Mouse (Mus musculus) lung, postnatal 0 days (tissue): ENCODE results near the gene Tmem100. TPM values are rescaled to one million over a fixed set of nuclear protein-coding genes. Genes with fewer than 3 reads are reported as not detected.

Experiments used
- ATAC-seq: fragments of 200-750 bp; cut with Nextera tagmentation; 2 replicates; pipeline ENCODE4 v1.8.0; 2017; ENCODE audit warnings: moderate library complexity
- DNase-seq: peaks from one replicate; pipeline ENCODE4 v3.0.0-alpha.2; 2016; ENCODE audit warnings: low spot score
- H3K27ac ChIP-seq: fragments of 300-500 bp; sonication (generic); 2 replicates; pipeline ENCODE4 v1.5.1; 2014; ENCODE audit warnings: antibody characterized with exemption, mild to moderate bottlenecking, low read length, mixed read lengths
- H3K27me3 ChIP-seq: fragments of 300-500 bp; sonication (generic); replicated peaks from 2 replicates; pipeline ENCODE4 v1.6.1; 2014; ENCODE audit warnings: low read length, mixed read lengths; ENCODE audit not compliant: insufficient read depth
- H3K36me3 ChIP-seq: fragments of 300-500 bp; sonication (generic); 2 replicates; pipeline ENCODE4 v1.6.1; 2014; ENCODE audit warnings: low read length, mixed read lengths; ENCODE audit not compliant: insufficient read depth
- H3K4me1 ChIP-seq: fragments of 300-500 bp; sonication (generic); 2 replicates; pipeline ENCODE4 v1.6.1; 2014; ENCODE audit warnings: antibody characterized with exemption, low read depth, low read length, mixed read lengths; ENCODE audit not compliant: insufficient read depth
- H3K4me2 ChIP-seq: fragments of 300-500 bp; sonication (generic); replicated peaks from 2 replicates; pipeline ENCODE4 v1.6.1; 2014; ENCODE audit warnings: low read depth, mild to moderate bottlenecking, low read length, moderate library complexity, mixed read lengths
- H3K4me3 ChIP-seq: fragments of 300-500 bp; sonication (generic); 2 replicates; pipeline ENCODE4 v1.5.1; 2014; ENCODE audit warnings: low read depth, low read length
- H3K9ac ChIP-seq: fragments of 300-500 bp; sonication (generic); replicated peaks from 2 replicates; pipeline ENCODE4 v1.6.1; 2014; ENCODE audit warnings: low read depth, mild to moderate bottlenecking
- H3K9me3 ChIP-seq: fragments of 300-500 bp; sonication (generic); 2 replicates; pipeline ENCODE4 v1.6.1; 2016; ENCODE audit warnings: low read length, mixed read lengths
- CTCF ChIP-seq: IDR thresholded peaks from 2 replicates; pipeline ENCODE4 v1.5.1; 2016; ENCODE audit warnings: antibody characterized with exemption, mild to moderate bottlenecking
- EP300 ChIP-seq: IDR thresholded peaks from 2 replicates; pipeline ENCODE4 v1.6.1; 2016; ENCODE audit warnings: antibody characterized with exemption, mild to moderate bottlenecking, control low read depth
- WGBS: fragments of 180-500 bp; shearing (Covaris S2); extraction: QIAGEN DNeasy Blood & Tissue Kit; methylation state at CpG from one replicate; pipeline ENCODE4 v1.1.7; 2014; 5-methylcytosine and 5-hydroxymethylcytosine counted together
- polyA plus RNA-seq: library from polyadenylated mRNA; unstranded; fragments of >200 nt; fragmentation: Nextera tagmentation; extraction: Ambion mirVana; gene quantifications from 2 replicates; pipeline ENCODE4 v1.2.1, GENCODE M21; 2015

Tmem100 gene
- polyA plus RNA-seq, 1 experiment from 2014 or later = 283 TPM

- H3K9ac ChIP-seq = no peak overlapping the region
- H3K9me3 ChIP-seq = no peaks in the 10 kb centered on the region
- H3K4me1 ChIP-seq = peaks cover 6% of the 10 kb centered on the region
- H3K36me3 ChIP-seq = no peaks in the 10 kb centered on the region
- ATAC-seq (no peak), DNase-seq (no peak)
- H3K27ac ChIP-seq = no peak overlapping the region
- no peak overlapping the region for H3K4me3 ChIP-seq
- TF ChIP-seq EP300 = no peak
- TF ChIP-seq CTCF = no peak
- no peaks in the 10 kb centered on the region for H3K27me3 ChIP-seq
- no peak overlapping the region for H3K4me2 ChIP-seq
- WGBS = 58% methylated on average over 7 of the region's 7 CpGs
These were observed 2.9 kb upstream of the Tmem100 start for GRCm38 (mm10) chr11:90027216-90027615.

DNA sequence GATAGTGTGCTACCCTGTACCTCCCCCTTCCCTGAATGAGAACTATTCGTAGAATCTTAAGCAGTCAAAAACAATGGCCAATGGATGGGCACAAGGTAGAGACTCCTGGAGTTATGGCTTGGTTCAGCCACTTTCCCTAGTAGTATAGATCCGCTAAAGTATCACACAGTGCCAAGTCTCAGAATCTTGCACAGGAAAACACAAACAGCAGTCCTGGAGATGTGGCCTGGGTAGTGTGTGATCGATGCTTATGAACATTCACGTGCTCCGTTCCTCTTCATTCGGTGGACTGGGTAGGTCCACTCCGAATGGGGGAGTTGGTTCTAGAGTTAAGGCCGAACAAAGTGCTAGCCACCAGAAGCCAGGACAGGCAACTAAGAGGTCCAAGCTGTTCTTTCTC is 1.4 kb upstream of the Tmem100 start:
- Histone ChIP-seq H3K9ac (no peak overlapping the region), H3K4me1 (peaks cover 6% of the 10 kb centered on the region), H3K36me3 (no peaks in the 10 kb centered on the region), H3K4me3 (no peak overlapping the region), H3K4me2 (no peak overlapping the region), H3K27ac (no peak overlapping the region), H3K9me3 (no peaks in the 10 kb centered on the region), H3K27me3 (no peaks in the 10 kb centered on the region)
- ATAC-seq (no peak), DNase-seq (no peak)
- WGBS = 85% methylated on average over 8 of the region's 8 CpGs
- TF ChIP-seq EP300 (no peak), CTCF (no peak)

GRCm38 (mm10) chr11:90029354-90029753 is 794 bp upstream of the Tmem100 start:
- peaks cover 6% of the 10 kb centered on the region for H3K4me1 ChIP-seq
- peak overlapping the region; percentile 41; the same call in 1 of the 2 replicates for H3K4me3 ChIP-seq
- ATAC-seq (peak; percentile 59), DNase-seq (peak; percentile 88)
- no peaks in the 10 kb centered on the region for H3K27me3 ChIP-seq
- whole genome bisulfite sequencing = 14% methylated on average over 10 of the region's 10 CpGs
- H3K27ac ChIP-seq = 0 out of 2 replicates have a peak overlapping the region, but pooled peaks have one; percentile 20
- H3K36me3 ChIP-seq = no peaks in the 10 kb centered on the region
- TF ChIP-seq EP300 (no peak), CTCF (no peak)
- H3K4me2 ChIP-seq = peak overlapping the region; percentile 57
- no peak overlapping the region for H3K9ac ChIP-seq
- no peaks in the 10 kb centered on the region for H3K9me3 ChIP-seq

- Histone ChIP-seq H3K27ac (peak overlapping the region; percentile 34), H3K4me2 (peak overlapping the region; percentile 57), H3K4me1 (peaks cover 6% of the 10 kb centered on the region), H3K36me3 (no peaks in the 10 kb centered on the region), H3K9me3 (no peaks in the 10 kb centered on the region), H3K27me3 (no peaks in the 10 kb centered on the region), H3K9ac (peak overlapping the region; percentile 39), H3K4me3 (peak overlapping the region; percentile 41)
- under 1% methylated on average over 15 of the region's 15 CpGs for WGBS
- ATAC-seq (peak; percentile 56; the same call in 1 of the 2 replicates), DNase-seq (peak; percentile 85)
- TF ChIP-seq EP300 (no peak), CTCF (no peak)
These were observed 409 bp downstream of the Tmem100 start for GRCm38 (mm10) chr11:90030557-90030956.

DNA sequence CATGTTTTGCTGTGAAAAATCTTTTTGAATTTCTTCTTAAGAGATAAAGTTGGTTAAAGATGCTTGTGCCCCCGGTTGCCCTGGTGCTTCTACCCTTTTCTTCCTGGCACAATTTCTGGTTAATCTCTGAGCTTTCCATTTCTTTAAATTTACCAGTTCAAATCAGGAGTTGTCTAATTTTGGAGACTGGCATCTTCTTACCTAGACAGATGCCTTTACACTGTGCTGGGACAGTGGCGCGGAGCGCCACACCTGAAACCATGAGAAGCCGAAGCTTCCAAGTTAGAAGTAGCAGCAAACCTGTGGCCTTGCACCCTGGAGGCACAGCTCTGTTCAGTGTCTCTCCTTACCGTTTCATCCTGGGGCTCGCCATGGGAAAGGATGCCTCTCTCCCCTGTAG is 928 bp downstream of the Tmem100 start:
- TF ChIP-seq EP300 (no peak), CTCF (no peak)
- peaks cover 6% of the 10 kb centered on the region; the same call in 1 of the 2 replicates for H3K4me1 ChIP-seq
- no peak for ATAC-seq
- H3K9ac ChIP-seq = peak overlapping the region; percentile 39
- no peaks in the 10 kb centered on the region for H3K27me3 ChIP-seq
- no peaks in the 10 kb centered on the region for H3K9me3 ChIP-seq
- H3K36me3 ChIP-seq = no peaks in the 10 kb centered on the region
- peak overlapping the region; percentile 57 for H3K4me2 ChIP-seq
- 31% methylated on average over 7 of the region's 7 CpGs for WGBS
- DNase-seq = no peak
- H3K4me3 ChIP-seq = peak overlapping the region; percentile 41
- peak overlapping the region; percentile 34 for H3K27ac ChIP-seq

DNA sequence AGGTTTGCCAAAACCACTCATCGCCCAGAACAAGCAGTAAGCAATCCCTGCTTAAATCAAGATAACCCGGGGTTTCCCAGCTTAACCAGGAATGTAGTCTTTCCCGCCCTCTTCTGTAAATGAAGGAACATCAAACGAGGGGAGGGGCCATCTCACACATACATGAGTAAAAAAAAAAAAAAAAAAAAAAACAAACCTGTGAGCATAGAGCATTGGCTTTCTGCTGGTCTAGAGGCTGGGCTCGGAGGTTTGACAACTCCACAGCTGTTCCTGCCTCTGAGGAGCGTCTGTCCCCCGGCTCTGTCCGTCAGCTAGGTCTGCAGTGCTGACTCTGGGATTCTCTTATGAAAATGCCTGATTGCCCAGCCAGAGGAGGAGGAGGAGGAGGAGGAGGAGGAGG is 2.7 kb downstream of the Tmem100 start:
- WGBS = 11% methylated on average over 8 of the region's 8 CpGs
- Histone ChIP-seq H3K4me1 (peaks cover 6% of the 10 kb centered on the region; the same call in 1 of the 2 replicates), H3K27ac (peak overlapping the region; percentile 34), H3K4me2 (peak overlapping the region; percentile 57), H3K9ac (peak overlapping the region; percentile 39), H3K27me3 (no peaks in the 10 kb centered on the region), H3K36me3 (no peaks in the 10 kb centered on the region), H3K9me3 (no peaks in the 10 kb centered on the region), H3K4me3 (peak overlapping the region; percentile 41)
- ATAC-seq (peak; percentile 36), DNase-seq (peak; percentile 66)
- TF ChIP-seq EP300 = peak; percentile 38; the same call in 1 of the 2 replicates
- no peak for TF ChIP-seq CTCF

- TF ChIP-seq CTCF (0 out of 2 replicates have a peak, but pooled peaks have one; percentile 2), EP300 (no peak)
- Histone ChIP-seq H3K4me2 (peak overlapping the region; percentile 57), H3K9ac (peak overlapping the region; percentile 39), H3K27ac (peak overlapping the region; percentile 34), H3K4me1 (peaks cover 6% of the 10 kb centered on the region; the same call in 1 of the 2 replicates), H3K36me3 (no peaks in the 10 kb centered on the region), H3K27me3 (no peaks in the 10 kb centered on the region), H3K9me3 (no peaks in the 10 kb centered on the region), H3K4me3 (peak overlapping the region; percentile 41)
- peak; percentile 14; the same call in 1 of the 2 replicates for ATAC-seq
- peak; percentile 45 for DNase-seq
- WGBS = 26% methylated on average over 5 of the region's 5 CpGs
These were observed 3.3 kb downstream of the Tmem100 start for GRCm38 (mm10) chr11:90033442-90033841.
